Mouse (Mus musculus) T-helper 1 cell (primary cell): Measurements from ENCODE around the gene Dctn2.

Experiments used
- in situ Hi-C: fragments of 300-600 bp; cut with MboI, MseI; formaldehyde crosslinking; loops from one replicate; pipeline ENCODE4 v1.15.1; 2025; ENCODE audit warnings: high pct_unique_total_duplicates

The Dctn2 gene

DNA sequence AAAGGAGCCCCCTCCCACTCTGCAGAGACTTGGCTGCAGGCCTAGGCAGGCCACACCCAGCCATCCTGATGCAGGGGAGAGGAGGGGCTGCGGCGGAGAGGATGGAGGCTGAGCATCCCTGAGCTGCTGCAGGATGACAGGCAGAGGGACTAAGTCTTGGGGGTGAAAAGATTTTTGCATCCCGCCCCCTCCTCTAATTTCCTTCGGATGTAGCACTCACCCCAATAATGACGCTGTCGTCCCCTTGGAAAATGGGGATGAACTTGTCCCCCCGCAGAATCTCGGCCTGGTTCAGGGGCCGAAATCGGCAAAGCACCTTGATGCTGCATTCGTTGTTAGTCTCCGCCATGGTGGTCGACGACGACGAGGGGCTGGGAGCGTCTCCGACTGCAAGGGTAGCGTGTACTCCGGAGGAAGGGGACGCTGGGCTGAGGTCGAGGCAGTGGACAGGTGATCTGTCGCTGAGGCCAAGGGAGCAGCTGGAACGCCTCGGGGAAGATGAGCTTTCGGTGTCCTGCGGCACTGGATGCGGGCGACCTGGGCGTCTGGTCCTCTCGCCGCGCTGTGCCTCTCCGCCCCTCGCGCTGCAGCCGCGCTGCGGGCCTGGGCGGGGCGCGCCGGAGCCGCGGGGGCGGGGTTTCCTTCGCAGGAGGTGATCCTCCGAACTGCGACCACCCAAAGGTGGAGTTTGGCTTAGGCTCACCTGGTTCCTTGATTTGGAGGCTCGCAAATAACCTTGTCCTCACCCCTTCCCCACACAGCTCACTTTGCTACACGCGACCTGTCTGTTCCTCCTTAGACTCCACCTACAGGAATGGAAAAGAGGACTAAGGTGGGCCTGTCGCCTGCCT is 3.4 kb upstream of the Dctn2 start, which contains the start of gene Kif5a:
Gene Kif5a (minus strand): TSS at position 801 of the 851 bp plus-strand sequence.
- in situ Hi-C loops, result no loop called here

DNA sequence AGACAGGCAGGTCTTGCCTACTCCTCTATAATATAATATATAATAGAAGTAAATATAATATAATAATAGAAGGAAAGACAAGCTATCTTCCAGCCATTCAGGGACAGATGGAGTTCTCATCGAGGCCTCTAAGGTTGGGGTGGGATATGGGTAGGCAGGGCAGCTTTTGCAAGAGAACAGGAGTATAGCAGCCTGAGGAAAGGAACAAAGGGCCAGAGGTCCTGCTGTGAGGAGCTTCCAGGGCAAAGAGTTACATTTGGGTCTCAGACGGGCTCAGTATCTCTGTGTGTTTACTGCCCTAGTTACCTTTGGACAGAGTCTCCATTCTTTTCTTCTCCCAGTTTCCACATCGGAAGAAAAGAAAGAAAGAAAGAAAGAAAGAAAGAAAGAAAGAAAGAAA is 2.5 kb upstream of the Dctn2 start:
- in situ Hi-C loops, result no loop called here

GRCm38 (mm10) chr10:127264336-127264735 is 1.8 kb upstream of the Dctn2 start:
- in situ Hi-C loops, result no loop called here

DNA sequence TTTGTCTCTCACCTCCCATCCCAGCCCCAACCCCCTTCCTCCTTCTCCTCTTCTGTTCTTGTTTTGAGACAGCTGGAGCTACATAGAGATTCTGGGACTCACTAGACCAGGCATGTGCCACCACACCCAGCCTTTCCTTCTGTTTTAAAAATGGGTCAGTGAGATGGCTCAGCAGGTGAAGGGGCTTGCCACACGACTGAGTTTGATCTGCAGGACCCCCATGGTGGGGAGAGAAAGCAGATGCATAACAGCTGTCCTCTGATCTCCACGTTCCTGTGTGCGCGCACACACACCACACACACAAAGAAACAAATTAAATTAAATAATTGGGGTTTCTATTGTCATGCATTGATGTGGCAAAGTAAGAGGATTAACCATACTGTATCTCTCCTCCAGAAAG is 1.2 kb upstream of the Dctn2 start:
- in situ Hi-C loops, result no loop called here

GRCm38 (mm10) chr10:127265727-127266111 is 449 bp upstream of the Dctn2 start:
- in situ Hi-C loops, result no loop called here

- in situ Hi-C loops, result no loop called here
Observed at GRCm38 (mm10) chr10:127267318-127267717, 1.1 kb downstream of the Dctn2 start.

GRCm38 (mm10) chr10:127268401-127268800 is 2.2 kb downstream of the Dctn2 start:
- in situ Hi-C loops, result no loop called here

DNA sequence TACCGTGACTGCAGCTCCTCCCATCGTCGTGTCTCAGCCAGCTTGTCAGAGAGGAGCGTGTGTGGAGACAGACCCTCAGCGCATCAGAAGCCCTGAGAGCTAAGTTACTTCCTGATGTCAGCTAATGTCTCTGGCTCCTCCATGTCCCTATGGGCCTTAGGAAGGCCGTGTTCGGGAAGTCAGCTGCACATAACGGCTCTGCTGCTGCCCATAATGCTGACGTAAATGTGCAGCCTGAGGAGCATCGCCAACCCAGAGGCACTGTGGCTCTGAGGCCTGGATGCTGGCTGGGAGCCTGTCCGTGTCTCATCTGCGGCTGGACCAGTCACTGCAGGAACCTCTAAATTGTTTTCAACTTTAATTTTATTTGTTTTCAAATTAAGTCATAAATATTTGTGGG is 2.9 kb downstream of the Dctn2 start:
- in situ Hi-C loops, result no loop called here

GRCm38 (mm10) chr10:127269884-127270283 is 3.7 kb downstream of the Dctn2 start:
- in situ Hi-C loops, result no loop called here

DNA sequence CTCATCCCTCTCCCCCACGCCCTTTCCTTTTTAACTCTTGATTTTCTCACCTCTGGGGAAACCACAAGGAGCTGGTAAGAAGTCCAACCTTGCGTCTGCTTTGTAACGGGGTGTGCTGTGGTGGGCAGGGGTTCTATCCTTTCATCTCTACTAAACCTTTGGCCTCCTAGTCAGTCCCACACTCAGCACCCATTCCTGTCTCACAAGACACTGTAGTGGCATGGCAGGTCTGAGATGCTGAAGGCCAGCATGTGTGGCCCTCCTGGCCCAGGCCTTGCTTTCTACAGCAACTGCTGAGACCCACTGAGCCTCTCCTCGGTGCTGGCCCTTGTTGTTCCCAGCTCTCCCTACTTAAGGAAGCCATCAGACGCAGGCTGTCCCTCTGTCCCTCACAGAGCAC is 6.2 kb downstream of the Dctn2 start:
- in situ Hi-C loops, result no loop called here

GRCm38 (mm10) chr10:127274261-127275022 is 8.3 kb downstream of the Dctn2 start:
- in situ Hi-C loops, result no loop called here

DNA sequence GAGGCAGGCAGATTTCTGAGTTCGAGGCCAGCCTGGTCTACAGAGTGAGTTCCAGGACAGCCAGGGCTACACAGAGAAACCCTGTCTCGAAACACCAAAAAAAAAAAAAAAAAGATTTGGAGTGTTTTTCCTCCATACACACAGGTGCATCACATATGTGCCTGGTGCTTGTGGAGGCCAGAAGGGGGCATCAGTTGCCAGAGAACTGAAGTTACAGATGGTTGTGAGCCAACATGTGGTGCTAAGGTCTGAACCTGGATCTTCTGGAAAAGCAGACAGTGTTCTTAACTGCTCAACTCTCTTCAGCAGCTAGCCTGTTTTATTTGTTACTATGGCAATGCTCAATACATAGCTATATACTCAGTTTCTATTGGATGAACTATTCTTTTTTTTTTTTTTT is 13.6 kb downstream of the Dctn2 start:
- in situ Hi-C loops, result no loop called here

GRCm38 (mm10) chr10:127281316-127281715 is 15.1 kb downstream of the Dctn2 start:
- in situ Hi-C loops, result no loop called here

GRCm38 (mm10) chr10:127282620-127283215 is 16.6 kb downstream of the Dctn2 start:
- in situ Hi-C loops, result no loop called here

- in situ Hi-C loops, result no loop called here
Observed at GRCm38 (mm10) chr10:127284105-127284622, 18.0 kb downstream of the Dctn2 start.

DNA sequence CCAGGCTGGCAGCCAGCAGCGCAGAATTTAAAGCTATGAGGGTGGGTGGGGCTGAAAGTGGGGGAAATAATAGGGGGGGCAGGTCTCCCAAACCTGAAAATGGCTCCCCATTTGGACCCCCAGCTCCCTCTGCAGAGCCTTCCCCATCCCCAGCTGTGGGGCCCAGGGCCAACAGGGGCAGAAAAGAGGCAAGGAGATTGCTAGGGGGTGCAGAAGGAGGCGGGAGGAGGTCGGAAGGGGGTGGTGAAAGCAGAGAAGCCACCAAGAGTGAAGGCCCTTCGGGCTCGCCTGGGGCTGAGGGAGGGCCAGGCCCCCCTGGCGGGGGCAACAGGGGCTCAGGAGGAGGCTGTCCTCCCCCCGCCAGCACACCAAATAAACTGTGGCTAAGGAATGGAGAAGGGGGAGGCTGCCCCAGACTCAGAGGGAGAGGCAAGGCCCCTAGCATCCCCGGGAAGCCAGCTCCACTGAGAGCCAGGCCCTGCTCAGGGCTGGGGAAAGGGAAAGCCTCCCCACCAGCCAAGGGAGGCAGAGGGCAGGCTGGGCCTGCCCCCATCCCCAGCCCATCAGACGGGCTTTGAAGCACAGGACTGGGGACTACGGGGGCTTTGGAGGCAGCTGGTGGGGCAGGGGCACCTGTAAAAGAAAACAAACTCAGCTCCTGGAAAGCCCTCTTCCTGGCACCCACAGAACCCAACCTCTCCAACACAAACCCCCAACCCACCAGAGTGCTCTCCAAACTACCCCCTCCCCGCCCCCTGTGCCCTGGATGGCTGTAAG is 18.7 kb downstream of the Dctn2 start:
- in situ Hi-C loops, result no loop called here

GRCm38 (mm10) chr10:127285644-127286043 is 19.5 kb downstream of the Dctn2 start:
- in situ Hi-C loops, result no loop called here

DNA sequence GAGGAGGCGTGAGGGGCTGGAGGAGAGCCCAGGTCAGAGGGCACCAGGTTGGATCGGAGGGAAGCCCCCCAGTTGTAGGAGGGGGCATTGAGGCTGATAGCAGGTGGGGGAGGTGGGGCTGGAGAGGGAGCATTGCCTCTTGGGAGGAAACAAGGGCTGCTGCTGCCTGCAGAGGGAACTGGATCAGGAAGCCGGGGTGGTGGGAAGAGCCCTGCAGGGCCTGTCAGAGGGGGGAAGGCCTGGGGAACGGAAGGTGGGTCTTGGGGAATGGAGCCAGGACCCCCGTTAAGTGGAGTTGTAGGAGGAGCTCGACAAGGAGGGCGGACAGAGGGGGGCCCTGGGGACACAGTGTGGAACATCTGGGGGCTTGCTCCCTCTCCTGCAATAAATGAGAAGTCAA is 20.0 kb downstream of the Dctn2 start:
- in situ Hi-C loops, result no loop called here

DNA sequence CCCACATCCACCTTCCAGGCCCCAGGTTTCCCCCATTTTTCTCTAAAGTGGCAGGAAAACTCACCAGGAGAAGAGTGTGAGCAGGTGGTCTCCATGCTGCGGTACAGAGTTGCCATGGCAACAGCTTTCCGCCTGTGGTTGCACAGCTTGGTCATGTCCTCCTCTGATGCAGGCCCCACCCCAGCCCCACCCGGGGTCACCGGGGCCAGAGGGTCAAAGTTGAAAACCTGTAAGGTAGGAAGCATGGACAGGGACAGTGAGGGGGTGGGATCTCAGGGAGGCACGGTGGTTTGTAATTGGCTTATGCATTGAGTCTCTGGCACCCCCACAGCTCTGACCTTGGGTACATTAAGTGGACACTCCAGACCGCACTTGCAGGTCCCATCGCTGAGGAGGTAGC is 20.6 kb downstream of the Dctn2 start:
- in situ Hi-C loops, result no loop called here

DNA sequence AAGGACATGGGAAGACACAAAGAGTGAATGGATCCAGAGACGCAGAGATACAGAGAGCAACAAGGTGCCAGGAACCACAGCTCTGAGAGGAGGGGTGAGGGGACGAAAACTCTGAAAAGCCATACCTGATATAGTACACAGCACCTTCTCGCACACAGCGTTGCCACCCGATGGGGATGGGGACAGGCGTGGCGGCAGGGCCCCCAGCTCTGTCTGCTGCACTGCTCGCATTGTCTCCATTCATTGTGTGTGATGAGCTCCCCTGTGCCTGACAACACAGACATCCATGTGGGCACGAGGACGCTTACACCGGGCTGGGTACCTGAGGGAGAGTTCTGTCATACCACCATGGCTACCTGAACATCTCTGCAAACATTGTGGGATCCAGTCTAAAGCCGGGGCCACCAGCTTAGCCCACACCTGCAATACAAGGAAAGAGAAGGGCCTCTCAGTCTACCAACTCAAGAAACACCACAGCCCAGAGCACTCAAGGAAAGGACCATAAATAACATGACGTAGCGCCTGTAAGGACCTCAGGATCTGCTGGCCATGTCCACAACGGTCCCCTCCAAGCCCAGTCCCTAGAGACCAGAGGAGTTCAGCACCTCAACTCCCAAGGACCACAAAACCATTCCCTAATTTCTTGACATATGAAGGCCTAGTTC is 21.2 kb downstream of the Dctn2 start:
- in situ Hi-C loops, result no loop called here

- in situ Hi-C loops, result no loop called here
Observed at GRCm38 (mm10) chr10:127287936-127288293, 21.7 kb downstream of the Dctn2 start.
